Comparison of ENCODE assay signal across 22 mouse cellular contexts in the genomic region with DNA sequence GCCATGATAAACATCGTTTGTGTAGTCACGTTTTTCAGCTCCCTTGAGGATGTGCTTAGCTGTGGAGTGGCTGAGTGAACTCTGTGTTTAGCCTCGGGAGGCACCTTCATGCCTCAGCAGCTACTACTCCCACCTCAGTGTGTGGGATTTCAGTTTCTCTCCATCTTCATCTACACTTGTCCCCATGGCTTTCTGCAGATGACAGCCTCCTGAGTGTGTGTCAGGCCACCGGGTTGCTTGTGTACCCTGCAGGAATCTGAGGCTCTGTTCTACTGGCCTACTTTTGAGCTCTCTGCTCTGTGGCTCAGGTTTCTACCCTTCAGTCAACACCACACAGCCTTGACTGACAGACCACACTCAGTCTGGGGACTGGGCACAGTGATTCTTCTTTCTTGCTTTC.
DNase-seq lines count a peak whose midpoint lies in the region; ATAC-seq and TF ChIP-seq lines count a peak whose summit lies in the region.
"Had no signal": no experiment of that assay in that cellular context is flagged by ENCODE, and none has a peak within 500 bp of the region (broad histone marks: within the 10 kb centered on the region; RNA-seq: fewer than 3 reads in every experiment).

No protein-coding gene starts in this region.

- 49% methylated on average over 4 of the region's 4 CpGs for whole genome bisulfite sequencing in kidney, embryonic 15.5 days
- WGBS in kidney, postnatal 0 days: 36% methylated on average over 4 of the region's 4 CpGs

- H3K4me2 ChIP-seq in kidney, embryonic 15.5 days: no peak overlapping the region
- no peak overlapping the region for H3K4me2 ChIP-seq in kidney, postnatal 0 days (ENCODE audit: low read length)
- H3K4me2 ChIP-seq: embryonic facial prominence, embryonic 13.5 days; embryonic facial prominence, embryonic 15.5 days; forebrain, embryonic 12.5 days had no signal

- H3K4me1 ChIP-seq in kidney, embryonic 15.5 days: no peaks in the 10 kb centered on the region
- H3K4me1 ChIP-seq in kidney, postnatal 0 days (replicated peaks; ENCODE audit: insufficient read depth, low read length): no peaks in the 10 kb centered on the region
- H3K4me1 ChIP-seq: embryonic facial prominence, embryonic 13.5 days; embryonic facial prominence, embryonic 15.5 days; forebrain, embryonic 12.5 days had no signal

- H3K36me3 ChIP-seq in kidney, embryonic 15.5 days: no peaks in the 10 kb centered on the region
- no peaks in the 10 kb centered on the region for H3K36me3 ChIP-seq in kidney, postnatal 0 days (ENCODE audit: insufficient read depth, low read length)
- H3K36me3 ChIP-seq: embryonic facial prominence, embryonic 13.5 days; embryonic facial prominence, embryonic 15.5 days; forebrain, embryonic 10.5 days; forebrain, embryonic 12.5 days had no signal

- H3K27ac ChIP-seq in kidney, embryonic 15.5 days: peak overlapping the region; percentile 30; the same call in 1 of the 2 replicates
- no peak overlapping the region for H3K27ac ChIP-seq in kidney, postnatal 0 days
- H3K27ac ChIP-seq: embryonic facial prominence, embryonic 13.5 days; embryonic facial prominence, embryonic 15.5 days; forebrain, embryonic 10.5 days; forebrain, embryonic 12.5 days had no signal

- ATAC-seq in frontal cortex, adult (ENCODE audit: low TSS enrichment): peak; percentile 27; the same call in 1 of the 2 replicates
- ATAC-seq in kidney, embryonic 15.5 days (replicated peaks; ENCODE audit: low FRiP score): peak; percentile 74
- ATAC-seq in kidney, postnatal 0 days (replicated peaks; ENCODE audit: low FRiP score, low read depth): peak; percentile 57; the same call in 1 of the 2 replicates
- ATAC-seq: forebrain, embryonic 14.5 days; forebrain, embryonic 16.5 days had no signal

- DNase-seq in frontal cortex, adult 2 months (ENCODE audit: extremely low spot score in 1 of 2, low spot score in 1 of 2): no peak
- no peak for DNase-seq in kidney, postnatal 4 days
- peak; percentile 50 for DNase-seq in kidney, postnatal 0 days (ENCODE audit: low spot score)
- no peak for DNase-seq in kidney, adult 9 months
- DNase-seq: adrenal gland, adult 2 months; adrenal gland, postnatal 10 days; adrenal gland, postnatal 25 days; cerebellum, adult 11-12 months; cerebellum, adult 2 months; cerebellum, adult 9-10 months; cerebellum, postnatal 10 days; cerebellum, postnatal 25 days; embryo, embryonic 11 days had no signal

- no peaks in the 10 kb centered on the region for H3K27me3 ChIP-seq in kidney, embryonic 15.5 days
- no peaks in the 10 kb centered on the region for H3K27me3 ChIP-seq in kidney, postnatal 0 days (ENCODE audit: insufficient read depth, low read length)
- H3K27me3 ChIP-seq: embryonic facial prominence, embryonic 13.5 days; embryonic facial prominence, embryonic 15.5 days; forebrain, embryonic 12.5 days had no signal

- H3K9me3 ChIP-seq in kidney, embryonic 15.5 days (replicated peaks): no peaks in the 10 kb centered on the region
- H3K9me3 ChIP-seq in kidney, postnatal 0 days (replicated peaks; ENCODE audit: low read length): no peaks in the 10 kb centered on the region
- H3K9me3 ChIP-seq: embryonic facial prominence, embryonic 13.5 days; embryonic facial prominence, embryonic 15.5 days; forebrain, embryonic 10.5 days; forebrain, embryonic 12.5 days had no signal

- H3K4me3 ChIP-seq in kidney, embryonic 15.5 days (replicated peaks): no peak overlapping the region
- H3K4me3 ChIP-seq in kidney, postnatal 0 days (replicated peaks; ENCODE audit: low read depth, low read length): no peak overlapping the region
- H3K4me3 ChIP-seq: embryonic facial prominence, embryonic 13.5 days; embryonic facial prominence, embryonic 15.5 days; erythroblast, embryonic 14.5 days; forebrain, embryonic 10.5 days; forebrain, embryonic 12.5 days had no signal

- H3K9ac ChIP-seq in kidney, embryonic 15.5 days: no peak overlapping the region
- no peak overlapping the region for H3K9ac ChIP-seq in kidney, postnatal 0 days (ENCODE audit: low read depth, low read length)
- H3K9ac ChIP-seq: embryonic facial prominence, embryonic 13.5 days; embryonic facial prominence, embryonic 15.5 days; forebrain, embryonic 12.5 days had no signal

- TF ChIP-seq CTCF in kidney, postnatal 0 days (IDR thresholded peaks at IDR 0.05; ENCODE audit: low read depth): no peak
